Mouse (Mus musculus): ENCODE results near the gene Camk1d.

- TF ChIP-seq POLR2A (IDR thresholded peaks at IDR 0.05; ENCODE audit: low read depth, low read length) (no peak), CTCF (conservative IDR thresholded peaks at IDR 0.05; ENCODE audit: insufficient read depth, insufficient read length, low read depth, low read length) (no peak)
Measured at GRCm38 (mm10) chr2:5267980-5268379, 446.3 kb downstream of the Camk1d start.

Measured in kidney, adult 2 months (tissue).